Mouse (Mus musculus): Measurements from ENCODE around the gene Nmt1. TPM values are rescaled to one million over a fixed set of nuclear protein-coding genes. Genes with fewer than 3 reads are reported as not detected.
A peak's percentile ranks its signal among the peaks of the same experiment; 100 is the strongest.

Gene Nmt1
- polyA plus RNA-seq, 1 experiment from 2014 or later = 67.8 TPM

GRCm38 (mm10) chr11:103093306-103093705 is 65.3 kb downstream of the Nmt1 start:
- ATAC-seq (replicated peaks; ENCODE audit: low FRiP score) = no peak
- Histone ChIP-seq H3K9me3 (ENCODE audit: control insufficient read depth, low read length) (no peaks in the 10 kb centered on the region), H3K4me3 (ENCODE audit: low read depth, low read length) (no peak overlapping the region), H3K4me2 (no peak overlapping the region), H3K27ac (ENCODE audit: low read depth, low read length) (no peak overlapping the region), H3K36me3 (ENCODE audit: control insufficient read depth, insufficient read depth, low read length) (no peaks in the 10 kb centered on the region), H3K4me1 (replicated peaks; ENCODE audit: control insufficient read depth, insufficient read depth, low read length) (peaks cover 9% of the 10 kb centered on the region), H3K27me3 (replicated peaks; ENCODE audit: control insufficient read depth, insufficient read depth, low read length) (peaks cover under 1% of the 10 kb centered on the region; the same call in 1 of the 2 replicates), H3K9ac (ENCODE audit: low read depth, low read length) (no peak overlapping the region)
- WGBS = 77% methylated on average over 7 of the region's 7 CpGs
- DNase-seq (ENCODE audit: low spot score) = no peak

DNA sequence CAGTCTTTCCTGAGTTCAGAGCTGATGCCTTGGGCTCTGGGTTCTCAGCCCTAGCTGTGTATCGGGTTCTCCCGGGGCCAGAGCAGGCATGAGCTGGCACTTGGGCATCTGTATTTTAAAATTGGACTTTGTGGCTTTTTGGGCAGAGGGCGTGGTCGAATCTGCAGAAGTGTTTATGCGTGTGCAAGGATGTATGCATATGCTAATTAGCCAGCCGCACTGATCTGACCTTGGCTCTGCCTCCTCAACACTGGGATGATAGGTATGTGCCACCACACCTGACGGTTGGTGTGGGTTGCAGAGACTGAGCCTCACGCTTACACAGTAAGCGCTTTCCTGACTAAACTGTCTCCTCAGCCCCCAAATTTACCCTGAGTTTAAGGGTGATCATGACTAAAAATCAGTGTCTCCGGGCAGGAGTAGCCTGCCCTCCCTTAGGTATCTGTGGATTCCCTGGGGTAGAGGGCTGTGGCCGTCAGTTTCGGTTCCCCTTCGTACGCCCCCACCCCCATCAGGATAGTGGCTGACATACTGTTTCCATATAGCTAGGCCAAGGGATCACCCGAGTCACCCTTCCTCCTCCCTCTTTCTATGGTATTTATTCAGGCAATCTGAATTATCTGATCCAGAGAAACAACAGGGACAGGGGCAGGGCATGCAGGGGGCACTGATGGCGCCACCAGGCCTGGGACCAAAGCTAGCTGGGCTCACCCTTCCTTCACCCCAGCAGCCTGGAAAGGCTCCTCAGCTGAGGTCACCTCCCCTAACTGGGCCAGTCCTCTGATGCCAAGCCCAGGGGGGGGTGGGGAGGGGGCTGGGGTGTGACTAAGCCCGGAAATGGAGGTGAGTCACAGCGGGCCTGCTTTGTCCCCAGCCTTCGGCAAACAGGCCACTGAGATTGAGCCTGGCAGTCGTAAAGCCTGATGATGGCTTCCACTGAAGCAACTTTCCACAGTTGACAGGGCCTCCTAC is 66.2 kb downstream of the Nmt1 start:
- ATAC-seq (replicated peaks; ENCODE audit: low FRiP score) = no peak; the same call in 1 of the 2 replicates
- WGBS = 59% methylated on average over 20 of the region's 20 CpGs

GRCm38 (mm10) chr11:103095107-103095670 is 67.2 kb downstream of the Nmt1 start:
- no peak for ATAC-seq (replicated peaks; ENCODE audit: low FRiP score)
- Histone ChIP-seq H3K27ac (ENCODE audit: low read depth, low read length) (no peak overlapping the region), H3K4me1 (replicated peaks; ENCODE audit: control insufficient read depth, insufficient read depth, low read length) (peaks cover 9% of the 10 kb centered on the region), H3K4me3 (ENCODE audit: low read depth, low read length) (no peak overlapping the region), H3K9ac (ENCODE audit: low read depth, low read length) (no peak overlapping the region), H3K36me3 (ENCODE audit: control insufficient read depth, insufficient read depth, low read length) (no peaks in the 10 kb centered on the region), H3K27me3 (replicated peaks; ENCODE audit: control insufficient read depth, insufficient read depth, low read length) (peaks cover 16% of the 10 kb centered on the region), H3K9me3 (ENCODE audit: control insufficient read depth, low read length) (no peaks in the 10 kb centered on the region), H3K4me2 (no peak overlapping the region)
- DNase-seq (ENCODE audit: low spot score) = no peak
- WGBS = 72% methylated on average over 9 of the region's 9 CpGs

More for the DNA sequence above, 66.2 kb downstream of the Nmt1 start:
- H3K4me1 ChIP-seq (replicated peaks; ENCODE audit: control insufficient read depth, insufficient read depth, low read length) = peaks cover 9% of the 10 kb centered on the region
- H3K27ac ChIP-seq (ENCODE audit: low read depth, low read length) = no peak overlapping the region
- DNase-seq (ENCODE audit: low spot score) = no peak
- peaks cover 9% of the 10 kb centered on the region for H3K27me3 ChIP-seq (replicated peaks; ENCODE audit: control insufficient read depth, insufficient read depth, low read length)
- H3K9me3 ChIP-seq (ENCODE audit: control insufficient read depth, low read length) = no peaks in the 10 kb centered on the region
- no peak overlapping the region for H3K9ac ChIP-seq (ENCODE audit: low read depth, low read length)
- H3K4me3 ChIP-seq (ENCODE audit: low read depth, low read length) = no peak overlapping the region
- no peak overlapping the region for H3K4me2 ChIP-seq
- no peaks in the 10 kb centered on the region for H3K36me3 ChIP-seq (ENCODE audit: control insufficient read depth, insufficient read depth, low read length)

- no peak overlapping the region for H3K4me2 ChIP-seq
- peaks cover 22% of the 10 kb centered on the region for H3K27me3 ChIP-seq (replicated peaks; ENCODE audit: control insufficient read depth, insufficient read depth, low read length)
- no peak overlapping the region for H3K27ac ChIP-seq (ENCODE audit: low read depth, low read length)
- H3K4me1 ChIP-seq (replicated peaks; ENCODE audit: control insufficient read depth, insufficient read depth, low read length) = peaks cover 9% of the 10 kb centered on the region
- ATAC-seq (replicated peaks; ENCODE audit: low FRiP score) (no peak), DNase-seq (ENCODE audit: low spot score) (no peak)
- H3K9me3 ChIP-seq (ENCODE audit: control insufficient read depth, low read length) = no peaks in the 10 kb centered on the region
- 83% methylated on average over 6 of the region's 6 CpGs for WGBS
- no peaks in the 10 kb centered on the region for H3K36me3 ChIP-seq (ENCODE audit: control insufficient read depth, insufficient read depth, low read length)
- no peak overlapping the region for H3K4me3 ChIP-seq (ENCODE audit: low read depth, low read length)
- no peak overlapping the region for H3K9ac ChIP-seq (ENCODE audit: low read depth, low read length)
Observed at GRCm38 (mm10) chr11:103095801-103096200, 67.8 kb downstream of the Nmt1 start.

DNA sequence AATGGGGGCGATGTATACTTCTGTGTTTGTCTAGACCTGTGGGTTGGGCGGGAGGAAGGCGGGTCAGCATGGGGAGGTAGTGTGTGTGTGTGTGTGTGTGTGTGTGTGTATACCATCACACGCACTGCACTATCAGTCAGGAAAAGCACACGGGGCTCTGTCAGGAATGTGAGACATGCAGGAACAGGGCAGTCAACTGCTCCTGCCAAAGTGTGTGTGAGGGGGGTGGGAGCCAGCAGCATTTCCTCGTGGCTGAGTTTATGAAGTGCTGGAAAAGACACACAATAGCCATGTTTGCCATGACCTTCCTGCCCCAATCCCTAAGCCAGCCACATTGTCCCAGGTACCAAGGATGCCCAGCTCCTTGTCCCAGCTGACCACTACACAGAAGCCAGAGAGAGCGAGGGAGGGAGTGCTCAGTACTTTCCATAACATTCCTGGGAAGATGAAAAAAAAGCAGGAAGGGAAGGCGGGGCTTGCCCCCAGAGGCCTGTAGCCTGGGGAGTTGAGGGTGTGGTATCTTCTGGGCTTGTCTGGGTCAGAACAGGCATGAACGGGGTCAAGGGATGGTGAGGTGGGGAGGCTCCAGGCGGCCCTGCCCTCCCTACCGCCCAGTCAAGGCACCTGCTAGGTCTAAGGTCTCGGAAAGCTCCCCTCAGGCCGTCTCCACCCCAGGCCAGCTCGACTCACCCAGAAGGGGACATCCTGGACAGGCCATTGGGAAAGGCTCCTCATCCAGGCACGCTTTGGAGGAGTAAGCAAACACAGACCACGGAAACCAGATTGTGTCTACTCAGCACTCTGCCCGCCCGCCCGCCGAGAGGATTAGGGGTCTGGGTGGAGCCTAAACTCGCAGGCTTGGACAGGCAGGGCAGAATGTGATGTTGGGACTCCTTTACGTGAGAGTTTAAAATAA is 69.2 kb downstream of the Nmt1 start:
- Histone ChIP-seq H3K9ac (ENCODE audit: low read depth, low read length) (no peak overlapping the region), H3K9me3 (ENCODE audit: control insufficient read depth, low read length) (no peaks in the 10 kb centered on the region), H3K27me3 (replicated peaks; ENCODE audit: control insufficient read depth, insufficient read depth, low read length) (peaks cover 36% of the 10 kb centered on the region), H3K36me3 (ENCODE audit: control insufficient read depth, insufficient read depth, low read length) (no peaks in the 10 kb centered on the region), H3K4me3 (ENCODE audit: low read depth, low read length) (no peak overlapping the region), H3K27ac (ENCODE audit: low read depth, low read length) (no peak overlapping the region; the same call in 1 of the 2 replicates), H3K4me1 (replicated peaks; ENCODE audit: control insufficient read depth, insufficient read depth, low read length) (peaks cover 17% of the 10 kb centered on the region), H3K4me2 (peak overlapping the region; percentile 26)
- no peak for ATAC-seq (replicated peaks; ENCODE audit: low FRiP score)
- no peak for DNase-seq (ENCODE audit: low spot score)
- 31% methylated on average over 22 of the region's 22 CpGs for WGBS

DNA sequence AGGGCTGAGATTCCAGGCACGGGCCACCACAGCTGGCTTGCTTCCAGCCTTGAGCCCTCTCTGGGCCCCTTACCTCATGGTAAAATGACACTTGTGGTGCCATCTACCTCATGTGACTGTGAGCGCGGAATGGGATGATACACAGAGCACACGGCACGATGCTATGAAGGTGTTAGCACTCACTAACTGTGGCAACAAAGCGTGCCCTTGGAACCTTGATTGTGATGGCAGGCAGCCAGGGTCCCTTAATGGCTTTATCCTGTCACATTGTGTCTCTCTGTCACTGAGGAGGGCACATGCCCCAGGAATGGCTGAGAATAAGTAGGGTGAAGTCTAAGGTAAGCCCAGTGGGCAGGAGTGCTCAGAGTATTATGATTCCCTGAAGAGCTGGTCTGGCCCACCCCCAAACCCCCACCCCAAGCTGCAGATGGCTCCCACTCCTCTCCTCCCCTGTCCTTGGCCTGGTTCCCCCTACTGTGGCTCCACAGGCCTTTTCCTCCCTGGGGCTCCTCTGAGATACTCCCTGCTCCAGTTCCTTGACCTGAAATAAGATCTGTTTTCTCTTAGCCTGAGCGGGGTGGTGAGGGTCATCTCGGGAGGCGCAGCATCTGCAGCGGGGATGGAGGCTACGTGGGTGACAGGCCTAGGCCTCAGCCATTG is 70.7 kb downstream of the Nmt1 start:
- Histone ChIP-seq H3K27me3 (replicated peaks; ENCODE audit: control insufficient read depth, insufficient read depth, low read length) (peaks cover 36% of the 10 kb centered on the region), H3K9me3 (ENCODE audit: control insufficient read depth, low read length) (no peaks in the 10 kb centered on the region), H3K4me1 (replicated peaks; ENCODE audit: control insufficient read depth, insufficient read depth, low read length) (peaks cover 24% of the 10 kb centered on the region), H3K9ac (ENCODE audit: low read depth, low read length) (no peak overlapping the region), H3K4me2 (no peak overlapping the region), H3K36me3 (ENCODE audit: control insufficient read depth, insufficient read depth, low read length) (no peaks in the 10 kb centered on the region), H3K4me3 (ENCODE audit: low read depth, low read length) (no peak overlapping the region), H3K27ac (ENCODE audit: low read depth, low read length) (no peak overlapping the region)
- 79% methylated on average over 11 of the region's 11 CpGs for WGBS
- no peak for DNase-seq (ENCODE audit: low spot score)
- ATAC-seq (replicated peaks; ENCODE audit: low FRiP score) = no peak

GRCm38 (mm10) chr11:103099352-103099940 is 71.5 kb downstream of the Nmt1 start:
- ATAC-seq (replicated peaks; ENCODE audit: low FRiP score) (no peak), DNase-seq (ENCODE audit: low spot score) (no peak)
- Histone ChIP-seq H3K4me2 (no peak overlapping the region), H3K36me3 (ENCODE audit: control insufficient read depth, insufficient read depth, low read length) (no peaks in the 10 kb centered on the region), H3K27me3 (replicated peaks; ENCODE audit: control insufficient read depth, insufficient read depth, low read length) (peaks cover 36% of the 10 kb centered on the region), H3K9me3 (ENCODE audit: control insufficient read depth, low read length) (no peaks in the 10 kb centered on the region), H3K4me3 (ENCODE audit: low read depth, low read length) (no peak overlapping the region), H3K9ac (ENCODE audit: low read depth, low read length) (no peak overlapping the region), H3K27ac (ENCODE audit: low read depth, low read length) (no peak overlapping the region), H3K4me1 (replicated peaks; ENCODE audit: control insufficient read depth, insufficient read depth, low read length) (peaks cover 31% of the 10 kb centered on the region)
- 60% methylated on average over 12 of the region's 12 CpGs for WGBS

DNA sequence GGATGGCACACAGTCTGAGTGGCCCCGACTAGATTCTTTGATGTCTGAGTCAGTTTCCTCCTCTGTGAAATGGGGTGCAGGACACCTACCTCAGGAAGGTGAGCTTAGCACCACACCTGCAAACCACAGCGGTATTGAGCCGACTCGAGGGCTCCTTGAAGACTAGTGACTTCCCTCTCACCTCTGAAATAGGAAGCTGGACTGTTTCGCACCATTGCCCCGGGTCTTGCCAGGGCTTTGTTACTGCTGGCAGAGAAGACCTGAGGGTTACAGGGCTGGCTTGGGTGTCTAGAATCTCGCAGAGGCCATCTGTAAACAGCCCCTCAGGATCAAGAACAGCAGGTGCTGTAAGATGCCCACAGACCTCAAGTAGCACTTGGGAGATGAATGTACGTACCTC is 72.4 kb downstream of the Nmt1 start:
- Histone ChIP-seq H3K4me2 (no peak overlapping the region), H3K9me3 (ENCODE audit: control insufficient read depth, low read length) (no peaks in the 10 kb centered on the region), H3K27me3 (replicated peaks; ENCODE audit: control insufficient read depth, insufficient read depth, low read length) (peaks cover 36% of the 10 kb centered on the region), H3K27ac (ENCODE audit: low read depth, low read length) (no peak overlapping the region), H3K4me3 (ENCODE audit: low read depth, low read length) (no peak overlapping the region), H3K4me1 (replicated peaks; ENCODE audit: control insufficient read depth, insufficient read depth, low read length) (peaks cover 38% of the 10 kb centered on the region), H3K36me3 (ENCODE audit: control insufficient read depth, insufficient read depth, low read length) (no peaks in the 10 kb centered on the region), H3K9ac (ENCODE audit: low read depth, low read length) (no peak overlapping the region)
- no peak for ATAC-seq (replicated peaks; ENCODE audit: low FRiP score)
- DNase-seq (ENCODE audit: low spot score) = no peak
- WGBS = 61% methylated on average over 8 of the region's 8 CpGs

All from liver, embryonic 11.5 days (tissue).